Mouse (Mus musculus) kidney, embryonic 15.5 days (tissue): ENCODE data around the gene Lrrc10b. TPM values are rescaled to one million over a fixed set of nuclear protein-coding genes. Genes with fewer than 3 reads are reported as not detected.

Experiments
- ATAC-seq: fragments of 200-750 bp; cut with Nextera tagmentation; replicated peaks from 2 replicates; pipeline ENCODE4 v1.8.0; 2017; ENCODE audit warnings: moderate TSS enrichment; ENCODE audit not compliant: low FRiP score
- H3K27ac ChIP-seq: fragments of 300-500 bp; sonication (generic); 2 replicates; pipeline ENCODE4 v1.5.1; 2015; ENCODE audit warnings: mild to moderate bottlenecking, inconsistent platforms
- H3K27me3 ChIP-seq: fragments of 300-500 bp; sonication (generic); 2 replicates; pipeline ENCODE4 v1.6.1; 2015; ENCODE audit warnings: inconsistent platforms
- H3K36me3 ChIP-seq: fragments of 300-500 bp; sonication (generic); 2 replicates; pipeline ENCODE4 v1.6.1; 2015; ENCODE audit warnings: inconsistent platforms
- H3K4me1 ChIP-seq: fragments of 300-500 bp; sonication (generic); 2 replicates; pipeline ENCODE4 v1.6.1; 2015; ENCODE audit warnings: inconsistent platforms
- H3K4me2 ChIP-seq: fragments of 300-500 bp; sonication (generic); 2 replicates; pipeline ENCODE4 v1.6.1; 2015; ENCODE audit warnings: moderate library complexity, mild to moderate bottlenecking, inconsistent platforms
- H3K4me3 ChIP-seq: fragments of 300-500 bp; sonication (generic); replicated peaks from 2 replicates; pipeline ENCODE4 v1.5.1; 2015; ENCODE audit warnings: mild to moderate bottlenecking, inconsistent platforms
- H3K9ac ChIP-seq: fragments of 300-500 bp; sonication (generic); 2 replicates; pipeline ENCODE4 v1.6.1; 2015; ENCODE audit warnings: mild to moderate bottlenecking, inconsistent platforms
- H3K9me3 ChIP-seq: fragments of 300-500 bp; sonication (generic); replicated peaks from 2 replicates; pipeline ENCODE4 v1.6.1; 2016; ENCODE audit warnings: inconsistent platforms
- WGBS: fragments of 180-500 bp; shearing (Covaris S2); methylation state at CpG from one replicate; pipeline ENCODE4 v1.1.7; 2015; ENCODE audit warnings: mixed read lengths; 5-methylcytosine and 5-hydroxymethylcytosine counted together
- polyA plus RNA-seq: library from polyadenylated mRNA; unstranded; fragments of >200 nt; fragmentation: Nextera tagmentation; extraction: Ambion mirVana; gene quantifications from 2 replicates; pipeline ENCODE4 v1.2.1, GENCODE M21; 2015

Gene Lrrc10b
- polyA plus RNA-seq, 1 experiment from 2014 or later = 0.73 TPM

GRCm38 (mm10) chr19:10464427-10464826 lies 7.2 kb upstream of the Lrrc10b start:
- no peak overlapping the region for H3K4me2 ChIP-seq
- no peaks in the 10 kb centered on the region for H3K36me3 ChIP-seq
- ATAC-seq = no peak
- peaks cover 49% of the 10 kb centered on the region for H3K27me3 ChIP-seq
- no peaks in the 10 kb centered on the region for H3K9me3 ChIP-seq
- peaks cover 25% of the 10 kb centered on the region for H3K4me1 ChIP-seq
- WGBS = 45% methylated on average over 4 of the region's 4 CpGs
- no peak overlapping the region for H3K4me3 ChIP-seq
- no peak overlapping the region for H3K27ac ChIP-seq
- no peak overlapping the region for H3K9ac ChIP-seq

GRCm38 (mm10) chr19:10461584-10461983 lies 4.3 kb upstream of the Lrrc10b start:
- Histone ChIP-seq H3K36me3 (no peaks in the 10 kb centered on the region), H3K4me3 (no peak overlapping the region), H3K9ac (no peak overlapping the region), H3K9me3 (no peaks in the 10 kb centered on the region), H3K27ac (no peak overlapping the region), H3K27me3 (peaks cover 77% of the 10 kb centered on the region), H3K4me1 (peaks cover 37% of the 10 kb centered on the region), H3K4me2 (no peak overlapping the region)
- ATAC-seq = no peak
- WGBS = 24% methylated on average over 7 of the region's 7 CpGs

DNA sequence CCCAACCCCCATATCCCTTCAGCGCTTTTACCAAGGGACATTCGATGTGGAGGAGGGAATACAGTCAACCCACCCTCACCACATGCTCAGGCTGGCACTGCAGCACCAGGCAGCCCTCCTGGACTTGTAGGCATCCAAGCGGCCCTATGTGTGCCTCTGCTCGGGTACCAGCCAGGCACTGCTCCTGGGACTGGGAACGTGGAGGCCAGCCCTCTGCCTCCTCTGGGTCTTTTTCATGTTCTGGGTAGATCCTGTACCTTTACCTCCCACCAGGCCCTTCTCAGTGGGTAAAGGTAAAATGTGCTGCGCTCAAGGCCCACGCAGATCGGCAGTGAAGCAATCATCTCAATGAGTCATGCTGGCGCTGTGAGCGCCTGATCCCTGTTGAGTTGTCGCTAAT lies 2.6 kb upstream of the Lrrc10b start:
- no peaks in the 10 kb centered on the region for H3K36me3 ChIP-seq
- peaks cover 92% of the 10 kb centered on the region for H3K27me3 ChIP-seq
- no peak overlapping the region for H3K27ac ChIP-seq
- 56% methylated on average over 11 of the region's 11 CpGs for WGBS
- no peak for ATAC-seq
- no peak overlapping the region for H3K9ac ChIP-seq
- no peaks in the 10 kb centered on the region for H3K9me3 ChIP-seq
- H3K4me1 ChIP-seq = peaks cover 50% of the 10 kb centered on the region
- no peak overlapping the region for H3K4me2 ChIP-seq
- H3K4me3 ChIP-seq = no peak overlapping the region

GRCm38 (mm10) chr19:10458096-10458495 lies 823 bp upstream of the Lrrc10b start:
- WGBS = 18% methylated on average over 8 of the region's 8 CpGs
- peak overlapping the region; percentile 95 for H3K4me2 ChIP-seq
- H3K4me1 ChIP-seq = peaks cover 53% of the 10 kb centered on the region
- H3K9me3 ChIP-seq = no peaks in the 10 kb centered on the region
- no peak overlapping the region for H3K27ac ChIP-seq
- 0 out of 2 replicates have a peak, but pooled peaks have one; percentile 1 for ATAC-seq
- peaks cover 89% of the 10 kb centered on the region for H3K27me3 ChIP-seq
- no peaks in the 10 kb centered on the region for H3K36me3 ChIP-seq
- H3K9ac ChIP-seq = no peak overlapping the region
- H3K4me3 ChIP-seq = peak overlapping the region; percentile 57

DNA sequence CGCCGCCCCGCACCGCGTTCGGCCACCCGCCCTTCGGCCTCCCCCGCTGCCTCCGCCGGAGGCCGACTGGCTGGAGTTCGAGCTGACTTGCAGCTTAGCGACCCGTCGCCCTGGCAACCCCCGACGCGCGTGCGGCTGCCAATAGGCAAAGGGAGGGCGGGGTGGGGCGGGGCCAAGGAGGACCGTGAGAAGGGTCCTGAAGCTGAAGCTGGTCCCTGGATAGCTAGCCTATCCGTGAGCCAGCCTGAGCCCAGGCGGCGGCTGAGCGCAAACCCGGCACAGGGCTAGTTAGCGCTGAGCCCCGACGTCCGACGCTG lies 169 bp upstream of the Lrrc10b start:
- Histone ChIP-seq H3K4me1 (peaks cover 52% of the 10 kb centered on the region), H3K9me3 (no peaks in the 10 kb centered on the region), H3K27ac (no peak overlapping the region), H3K27me3 (peaks cover 88% of the 10 kb centered on the region), H3K4me3 (peak overlapping the region; percentile 57), H3K36me3 (no peaks in the 10 kb centered on the region), H3K4me2 (peak overlapping the region; percentile 95), H3K9ac (peak overlapping the region; percentile 36; the same call in 1 of the 2 replicates)
- under 1% methylated on average over 34 of the region's 34 CpGs for WGBS
- ATAC-seq = peak; percentile 92

- 55% methylated on average over 3 of the region's 3 CpGs for WGBS
- H3K4me3 ChIP-seq = no peak overlapping the region
- H3K9ac ChIP-seq = no peak overlapping the region
- H3K27me3 ChIP-seq = peaks cover 76% of the 10 kb centered on the region
- H3K4me1 ChIP-seq = peaks cover 39% of the 10 kb centered on the region
- no peak overlapping the region for H3K4me2 ChIP-seq
- ATAC-seq = no peak
- no peaks in the 10 kb centered on the region for H3K9me3 ChIP-seq
- H3K27ac ChIP-seq = no peak overlapping the region
- H3K36me3 ChIP-seq = no peaks in the 10 kb centered on the region
Measured at GRCm38 (mm10) chr19:10455437-10455806, 1.9 kb downstream of the Lrrc10b start.

GRCm38 (mm10) chr19:10454718-10455436 lies 2.4 kb downstream of the Lrrc10b start:
- no peak for ATAC-seq
- no peak overlapping the region for H3K9ac ChIP-seq
- no peaks in the 10 kb centered on the region for H3K36me3 ChIP-seq
- no peak overlapping the region for H3K4me2 ChIP-seq
- WGBS = 38% methylated on average over 4 of the region's 4 CpGs
- peaks cover 72% of the 10 kb centered on the region for H3K27me3 ChIP-seq
- H3K9me3 ChIP-seq = no peaks in the 10 kb centered on the region
- no peak overlapping the region for H3K4me3 ChIP-seq
- no peak overlapping the region for H3K27ac ChIP-seq
- H3K4me1 ChIP-seq = peaks cover 37% of the 10 kb centered on the region

DNA sequence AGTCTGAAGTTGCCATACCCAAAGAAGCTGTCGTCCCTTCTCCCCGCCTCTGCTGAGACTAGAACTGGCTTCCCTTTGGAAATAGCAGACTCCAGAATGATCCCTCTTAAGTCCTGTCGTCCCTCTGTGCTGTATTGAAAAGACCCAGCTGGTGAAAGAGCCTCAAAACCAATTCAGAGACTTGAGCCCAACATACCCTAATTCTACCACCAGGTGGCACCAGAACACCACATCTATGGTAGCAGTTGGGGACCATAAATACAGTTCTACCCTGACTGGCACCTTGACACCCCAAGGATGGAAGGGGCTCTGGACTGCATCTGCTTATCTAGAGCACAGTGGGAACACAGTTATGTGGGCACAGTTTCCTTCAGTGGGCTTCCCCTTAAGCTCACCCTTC lies 7.6 kb downstream of the Lrrc10b start:
- ATAC-seq = peak; percentile 63
- Histone ChIP-seq H3K9ac (no peak overlapping the region), H3K9me3 (no peaks in the 10 kb centered on the region), H3K4me2 (no peak overlapping the region), H3K27ac (no peak overlapping the region), H3K4me3 (no peak overlapping the region), H3K36me3 (no peaks in the 10 kb centered on the region), H3K4me1 (peaks cover under 1% of the 10 kb centered on the region; the same call in 1 of the 2 replicates), H3K27me3 (peaks cover 20% of the 10 kb centered on the region)
- WGBS = 5% methylated on average over 3 of the region's 3 CpGs

- no peak overlapping the region for H3K9ac ChIP-seq
- no peak overlapping the region for H3K4me3 ChIP-seq
- H3K4me2 ChIP-seq = no peak overlapping the region
- no peaks in the 10 kb centered on the region for H3K36me3 ChIP-seq
- WGBS = 73% methylated on average over 6 of the region's 6 CpGs
- H3K27me3 ChIP-seq = peaks cover 19% of the 10 kb centered on the region
- no peaks in the 10 kb centered on the region for H3K9me3 ChIP-seq
- no peak overlapping the region for H3K27ac ChIP-seq
- H3K4me1 ChIP-seq = no peaks in the 10 kb centered on the region
- ATAC-seq = peak; percentile 49; the same call in 1 of the 2 replicates
Measured at GRCm38 (mm10) chr19:10449190-10449589, 8.1 kb downstream of the Lrrc10b start.

DNA sequence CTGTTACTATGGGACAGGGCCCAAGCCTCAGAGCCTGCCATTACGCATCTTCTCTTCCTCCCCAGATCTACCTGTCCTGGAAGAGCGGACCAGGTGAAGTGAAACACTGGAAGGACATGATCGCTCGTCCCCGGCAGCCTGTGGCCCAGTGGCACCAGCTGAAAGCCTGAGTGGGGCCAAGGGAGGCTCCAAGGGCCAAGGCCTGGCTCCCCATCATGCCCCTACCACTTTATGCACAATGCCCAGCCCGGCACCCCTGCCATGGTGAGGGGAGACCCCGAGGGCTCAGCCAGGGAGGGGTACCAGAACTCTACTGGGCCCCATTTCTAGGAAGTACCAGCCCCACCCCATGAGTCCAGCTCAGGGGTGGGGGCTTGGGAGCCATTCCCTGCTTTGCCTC lies 9.0 kb downstream of the Lrrc10b start:
- no peaks in the 10 kb centered on the region for H3K9me3 ChIP-seq
- peaks cover 13% of the 10 kb centered on the region for H3K27me3 ChIP-seq
- H3K4me1 ChIP-seq = no peaks in the 10 kb centered on the region
- H3K4me2 ChIP-seq = no peak overlapping the region
- WGBS = 85% methylated on average over 7 of the region's 7 CpGs
- ATAC-seq = no peak
- no peak overlapping the region for H3K4me3 ChIP-seq
- no peak overlapping the region for H3K27ac ChIP-seq
- no peaks in the 10 kb centered on the region for H3K36me3 ChIP-seq
- no peak overlapping the region for H3K9ac ChIP-seq

DNA sequence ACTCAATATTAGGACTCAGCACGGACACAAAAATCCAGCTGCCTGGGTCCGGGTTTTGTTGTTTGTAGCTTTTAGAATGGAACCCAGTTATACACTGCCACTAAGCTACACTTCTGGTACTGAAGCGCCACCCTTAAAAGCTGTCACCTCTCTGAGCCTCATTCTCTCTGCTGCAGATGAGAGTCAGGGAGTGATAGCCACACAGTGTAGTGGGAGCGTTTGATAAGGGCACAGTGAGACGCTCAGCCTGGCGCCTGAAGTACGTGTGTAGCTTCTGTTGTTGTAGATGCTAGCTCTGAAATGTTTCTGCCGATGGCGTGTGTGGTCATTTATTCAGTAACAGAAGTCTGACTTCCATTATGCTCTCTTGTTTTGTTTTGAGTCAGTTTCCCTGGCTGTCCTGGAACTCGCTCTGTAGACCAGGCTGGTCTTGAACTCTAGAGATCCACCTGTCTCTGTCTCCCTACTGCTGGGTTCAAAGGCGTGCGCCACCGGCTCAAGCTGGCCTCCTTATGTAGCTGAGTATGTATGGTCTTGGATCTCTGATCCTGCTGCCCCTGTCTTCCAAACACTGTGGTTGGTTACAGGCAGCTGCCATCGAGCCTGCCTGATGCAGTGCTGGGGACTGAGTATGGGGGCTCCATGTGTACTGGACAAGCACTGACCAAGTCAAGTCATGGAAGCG lies 12.4 kb downstream of the Lrrc10b start:
- 93% methylated on average over 15 of the region's 15 CpGs for WGBS

DNA sequence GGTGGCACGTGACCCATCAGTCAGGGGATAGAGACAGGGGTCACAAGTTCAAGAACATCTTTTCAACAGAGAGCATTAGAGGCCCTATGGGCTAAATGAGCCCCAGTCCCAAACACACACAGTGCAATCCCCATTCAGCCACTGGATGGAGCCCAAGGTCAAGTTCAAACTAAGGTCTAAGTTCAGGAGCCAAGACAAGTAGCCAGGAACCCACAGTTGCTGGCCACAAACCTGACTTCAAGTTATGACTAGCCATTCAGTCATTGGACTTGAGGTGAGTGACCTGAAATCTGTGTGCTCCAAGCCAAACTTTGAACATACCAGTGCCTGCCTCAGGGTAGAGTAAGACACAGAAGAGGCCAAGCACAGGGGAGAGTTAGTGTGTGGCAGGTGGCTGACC lies 19.8 kb downstream of the Lrrc10b start:
- no peaks in the 10 kb centered on the region for H3K9me3 ChIP-seq
- no peak overlapping the region for H3K9ac ChIP-seq
- H3K36me3 ChIP-seq = 0 out of 2 replicates have a peak, but pooled peaks cover 3% of the 10 kb centered on the region
- no peak for ATAC-seq
- no peak overlapping the region for H3K27ac ChIP-seq
- no peak overlapping the region for H3K4me3 ChIP-seq
- 0 out of 2 replicates have a peak, but pooled peaks cover 8% of the 10 kb centered on the region for H3K4me1 ChIP-seq
- H3K4me2 ChIP-seq = no peak overlapping the region
- peaks cover 14% of the 10 kb centered on the region; the same call in 1 of the 2 replicates for H3K27me3 ChIP-seq
- WGBS = 70% methylated on average over 1 of the region's 1 CpGs

More for the DNA sequence above, 12.4 kb downstream of the Lrrc10b start:
- H3K4me2 ChIP-seq = no peak overlapping the region
- H3K27me3 ChIP-seq = no peaks in the 10 kb centered on the region
- no peak overlapping the region for H3K9ac ChIP-seq
- no peak for ATAC-seq
- no peaks in the 10 kb centered on the region for H3K9me3 ChIP-seq
- H3K27ac ChIP-seq = no peak overlapping the region
- no peaks in the 10 kb centered on the region for H3K4me1 ChIP-seq
- 0 out of 2 replicates have a peak, but pooled peaks cover 3% of the 10 kb centered on the region for H3K36me3 ChIP-seq
- no peak overlapping the region for H3K4me3 ChIP-seq
